Mouse (Mus musculus) liver, embryonic 16.5 days (tissue): Measurements from ENCODE around the gene Prrx2. TPM values are rescaled to one million over a fixed set of nuclear protein-coding genes. Genes with fewer than 3 reads are reported as not detected.

Experiments
- ATAC-seq: fragments of 200-750 bp; cut with Nextera tagmentation; 2 replicates; pipeline ENCODE4 v1.8.0; 2017; ENCODE audit warnings: low read depth, mild to moderate bottlenecking, moderate number of reproducible peaks, moderate library complexity
- H3K27ac ChIP-seq: fragments of 300-500 bp; sonication (generic); 2 replicates; pipeline ENCODE4 v1.5.1; 2014; ENCODE audit warnings: mild to moderate bottlenecking, low read length
- H3K27me3 ChIP-seq: fragments of 300-500 bp; sonication (generic); 2 replicates; pipeline ENCODE4 v1.6.1; 2014; ENCODE audit warnings: low read depth, low read length, mixed read lengths; ENCODE audit not compliant: control insufficient read depth, insufficient read depth
- H3K36me3 ChIP-seq: fragments of 300-500 bp; sonication (generic); 2 replicates; pipeline ENCODE4 v1.6.1; 2014; ENCODE audit warnings: mild to moderate bottlenecking; ENCODE audit not compliant: control insufficient read depth, insufficient read depth
- H3K4me1 ChIP-seq: fragments of 300-500 bp; sonication (generic); 2 replicates; pipeline ENCODE4 v1.6.1; 2014; ENCODE audit warnings: low read depth, low read length, mixed read lengths; ENCODE audit not compliant: control insufficient read depth
- H3K4me2 ChIP-seq: fragments of 300-500 bp; sonication (generic); 2 replicates; pipeline ENCODE4 v1.6.1; 2014; ENCODE audit warnings: low read depth, low read length, mixed read lengths
- H3K4me3 ChIP-seq: fragments of 300-500 bp; sonication (generic); 2 replicates; pipeline ENCODE4 v1.5.1; 2014; ENCODE audit warnings: low read depth, mild to moderate bottlenecking, low read length
- H3K9ac ChIP-seq: fragments of 300-500 bp; sonication (generic); 2 replicates; pipeline ENCODE4 v1.6.1; 2014; ENCODE audit warnings: low read depth, low read length
- H3K9me3 ChIP-seq: fragments of 300-500 bp; sonication (generic); replicated peaks from 2 replicates; pipeline ENCODE4 v1.6.1; 2016; ENCODE audit warnings: low read length; ENCODE audit not compliant: control insufficient read depth
- WGBS: fragments of 180-500 bp; shearing (Covaris S2); extraction: QIAGEN DNeasy Blood & Tissue Kit; methylation state at CpG from one replicate; pipeline ENCODE4 v1.1.7; 2014; ENCODE audit not compliant: insufficient replicate concordance; 5-methylcytosine and 5-hydroxymethylcytosine counted together
- polyA plus RNA-seq: library from polyadenylated mRNA; unstranded; fragments of >200 nt; fragmentation: Nextera tagmentation; extraction: Ambion mirVana; gene quantifications from 2 replicates; pipeline ENCODE4 v1.2.1, GENCODE M21; 2015

The Prrx2 gene
- polyA plus RNA-seq, result 0.18 TPM in 1 of 2 replicates, not detected in the other

GRCm38 (mm10) chr2:30834373-30835022, at the start of gene Prrx2:
Gene Prrx2, plus strand, starts transcription at chr2:30834972.
- Histone ChIP-seq H3K4me2 (no peak within 1 kb of the TSS), H3K4me1 (peaks cover 5% of the 10 kb centered on the region), H3K9ac (no peak within 1 kb of the TSS), H3K27me3 (no peaks in the 10 kb centered on the region), H3K9me3 (no peaks in the 10 kb centered on the region), H3K27ac (no peak within 1 kb of the TSS), H3K36me3 (no peaks in the 10 kb centered on the region), H3K4me3 (no peak within 1 kb of the TSS)
- 50% methylated on average over 9 of the region's 10 CpGs for WGBS
- no peak for ATAC-seq

- Histone ChIP-seq H3K36me3 (no peaks in the 10 kb centered on the region), H3K27me3 (peaks cover 15% of the 10 kb centered on the region), H3K27ac (no peak overlapping the region), H3K4me1 (peaks cover 11% of the 10 kb centered on the region), H3K9ac (no peak overlapping the region), H3K4me2 (no peak overlapping the region), H3K9me3 (no peaks in the 10 kb centered on the region), H3K4me3 (no peak overlapping the region)
- WGBS, result 50% methylated on average over 4 of the region's 4 CpGs
- no peak for ATAC-seq
These were observed 47.3 kb upstream of the Prrx2 start for GRCm38 (mm10) chr2:30787466-30787865.

GRCm38 (mm10) chr2:30792061-30792460, 42.7 kb upstream of the Prrx2 start:
- no peaks in the 10 kb centered on the region for H3K9me3 ChIP-seq
- no peak overlapping the region for H3K4me2 ChIP-seq
- ATAC-seq, result no peak
- H3K27ac ChIP-seq, result no peak overlapping the region
- H3K9ac ChIP-seq, result no peak overlapping the region
- WGBS, result 73% methylated on average over 7 of the region's 7 CpGs
- no peak overlapping the region for H3K4me3 ChIP-seq
- H3K4me1 ChIP-seq, result peaks cover 15% of the 10 kb centered on the region
- H3K27me3 ChIP-seq, result peaks cover 12% of the 10 kb centered on the region
- no peaks in the 10 kb centered on the region for H3K36me3 ChIP-seq

- H3K4me1 ChIP-seq, result peaks cover 15% of the 10 kb centered on the region
- peak overlapping the region; percentile 69 for H3K4me2 ChIP-seq
- H3K9me3 ChIP-seq, result no peaks in the 10 kb centered on the region
- peak overlapping the region; percentile 51 for H3K4me3 ChIP-seq
- 4% methylated on average over 48 of the region's 48 CpGs for WGBS
- peak overlapping the region; percentile 60 for H3K9ac ChIP-seq
- H3K27ac ChIP-seq, result no peak overlapping the region
- no peaks in the 10 kb centered on the region for H3K36me3 ChIP-seq
- ATAC-seq, result peak; percentile 76
- peaks cover 33% of the 10 kb centered on the region for H3K27me3 ChIP-seq
These were observed 40.3 kb upstream of the Prrx2 start for GRCm38 (mm10) chr2:30794179-30795108.

GRCm38 (mm10) chr2:30795271-30795888, 39.4 kb upstream of the Prrx2 start:
- Histone ChIP-seq H3K9ac (no peak overlapping the region), H3K27ac (no peak overlapping the region), H3K9me3 (no peaks in the 10 kb centered on the region), H3K27me3 (peaks cover 42% of the 10 kb centered on the region), H3K4me3 (peak overlapping the region; percentile 51), H3K36me3 (no peaks in the 10 kb centered on the region), H3K4me2 (peak overlapping the region; percentile 69), H3K4me1 (peaks cover 15% of the 10 kb centered on the region)
- 63% methylated on average over 7 of the region's 7 CpGs for WGBS
- ATAC-seq, result no peak

- Histone ChIP-seq H3K4me3 (no peak overlapping the region), H3K9ac (no peak overlapping the region), H3K27ac (no peak overlapping the region), H3K4me2 (no peak overlapping the region), H3K9me3 (no peaks in the 10 kb centered on the region), H3K27me3 (peaks cover 47% of the 10 kb centered on the region), H3K4me1 (peaks cover 15% of the 10 kb centered on the region), H3K36me3 (no peaks in the 10 kb centered on the region)
- 59% methylated on average over 5 of the region's 5 CpGs for WGBS
- ATAC-seq, result no peak
These were observed 38.9 kb upstream of the Prrx2 start for GRCm38 (mm10) chr2:30795889-30796275.

- 2% methylated on average over 11 of the region's 11 CpGs for WGBS
- Histone ChIP-seq H3K4me1 (peaks cover 15% of the 10 kb centered on the region), H3K36me3 (no peaks in the 10 kb centered on the region), H3K4me3 (no peak overlapping the region), H3K4me2 (peak overlapping the region; percentile 37; the same call in 1 of the 2 replicates), H3K9me3 (no peaks in the 10 kb centered on the region), H3K27ac (no peak overlapping the region), H3K27me3 (peaks cover 52% of the 10 kb centered on the region), H3K9ac (no peak overlapping the region)
- peak; percentile 54 for ATAC-seq
These were observed 38.4 kb upstream of the Prrx2 start for GRCm38 (mm10) chr2:30796382-30796781.

GRCm38 (mm10) chr2:30799456-30799855, 35.3 kb upstream of the Prrx2 start:
- Histone ChIP-seq H3K9me3 (no peaks in the 10 kb centered on the region), H3K4me1 (peaks cover 15% of the 10 kb centered on the region), H3K9ac (no peak overlapping the region), H3K4me2 (no peak overlapping the region), H3K4me3 (no peak overlapping the region), H3K27me3 (peaks cover 77% of the 10 kb centered on the region), H3K36me3 (no peaks in the 10 kb centered on the region), H3K27ac (no peak overlapping the region)
- ATAC-seq, result no peak
- 55% methylated on average over 3 of the region's 3 CpGs for WGBS
